Mouse (Mus musculus) embryonic fibroblast, embryonic 13.5 days (primary cell): ENCODE data around the gene Fxn.

ENCODE experiments used
- CTCF ChIP-seq: IDR thresholded peaks from 2 replicates; pipeline ENCODE4 v1.5.1; 2011; ENCODE audit warnings: mild to moderate bottlenecking, control low read depth, low read length, moderate library complexity, borderline replicate concordance; ENCODE audit not compliant: insufficient read depth
- POLR2A ChIP-seq: IDR thresholded peaks from 2 replicates; pipeline ENCODE4 v1.6.1; 2011; ENCODE audit warnings: low read depth, mild to moderate bottlenecking, control low read depth, low read length, moderate library complexity

GRCm38 (mm10) chr19:24323841-24324613, 43.6 kb upstream of the Fxn start:
- no peak for TF ChIP-seq CTCF
- TF ChIP-seq POLR2A = no peak
